Mouse (Mus musculus) stomach, postnatal 0 days (tissue): Measurements from ENCODE around the gene Myo6. TPM values are rescaled to one million over a fixed set of nuclear protein-coding genes. Genes with fewer than 3 reads are reported as not detected.

ENCODE experiments used
- ATAC-seq: fragments of 200-750 bp; cut with Nextera tagmentation; 2 replicates; pipeline ENCODE4 v1.8.0; 2017; ENCODE audit not compliant: low FRiP score, low TSS enrichment
- DNase-seq: peaks from one replicate; pipeline ENCODE4 v3.0.0-alpha.2; 2016; ENCODE audit warnings: low spot score
- H3K27ac ChIP-seq: fragments of 300-500 bp; sonication (generic); replicated peaks from 2 replicates; pipeline ENCODE4 v1.5.1; 2014; ENCODE audit warnings: mild to moderate bottlenecking, control low read depth
- H3K27me3 ChIP-seq: fragments of 300-500 bp; sonication (generic); 2 replicates; pipeline ENCODE4 v1.6.1; 2014; ENCODE audit warnings: low read length; ENCODE audit not compliant: control insufficient read depth, insufficient read depth
- H3K36me3 ChIP-seq: fragments of 300-500 bp; sonication (generic); 2 replicates; pipeline ENCODE4 v1.6.1; 2014; ENCODE audit warnings: low read length, mixed read lengths; ENCODE audit not compliant: control insufficient read depth, insufficient read depth
- H3K4me1 ChIP-seq: fragments of 300-500 bp; sonication (generic); replicated peaks from 2 replicates; pipeline ENCODE4 v1.6.1; 2014; ENCODE audit warnings: antibody characterized with exemption; ENCODE audit not compliant: control insufficient read depth, insufficient read depth
- H3K4me2 ChIP-seq: fragments of 300-500 bp; sonication (generic); replicated peaks from 2 replicates; pipeline ENCODE4 v1.6.1; 2014; ENCODE audit warnings: low read depth, mild to moderate bottlenecking, control low read depth, moderate library complexity
- H3K4me3 ChIP-seq: fragments of 300-500 bp; sonication (generic); 2 replicates; pipeline ENCODE4 v1.5.1; 2014; ENCODE audit warnings: low read depth, low read length, control low read depth
- H3K9ac ChIP-seq: fragments of 300-500 bp; sonication (generic); 2 replicates; pipeline ENCODE4 v1.6.1; 2014; ENCODE audit warnings: mild to moderate bottlenecking, low read length, control low read depth, mixed read lengths
- H3K9me3 ChIP-seq: fragments of 300-500 bp; sonication (generic); 2 replicates; pipeline ENCODE4 v1.6.1; 2016; ENCODE audit warnings: low read length; ENCODE audit not compliant: control insufficient read depth
- CTCF ChIP-seq: IDR thresholded peaks from 2 replicates; pipeline ENCODE4 v1.5.1; 2016; ENCODE audit warnings: antibody characterized with exemption, low read depth, mild to moderate bottlenecking, moderate library complexity
- EP300 ChIP-seq: optimal IDR thresholded peaks from 2 replicates; pipeline ENCODE3; 2016; ENCODE audit warnings: antibody characterized with exemption
- WGBS: fragments of 180-500 bp; shearing (Covaris S2); extraction: QIAGEN DNeasy Blood & Tissue Kit; methylation state at CpG from one replicate; pipeline ENCODE4 v1.1.7; 2014; 5-methylcytosine and 5-hydroxymethylcytosine counted together
- polyA plus RNA-seq: library from polyadenylated mRNA; unstranded; fragments of >200 nt; fragmentation: Nextera tagmentation; extraction: Ambion mirVana; gene quantifications from 2 replicates; pipeline ENCODE4 v1.2.1, GENCODE M21; 2015

Myo6 gene
- polyA plus RNA-seq, 1 experiment from 2014 or later, result 31.8 TPM

- no peaks in the 10 kb centered on the region for H3K36me3 ChIP-seq
Measured at GRCm38 (mm10) chr9:80256561-80256960, 91.7 kb downstream of the Myo6 start.

GRCm38 (mm10) chr9:80258396-80258795 is 93.6 kb downstream of the Myo6 start:
- Histone ChIP-seq H3K27me3 (no peaks in the 10 kb centered on the region), H3K4me1 (no peaks in the 10 kb centered on the region), H3K4me3 (no peak overlapping the region), H3K27ac (no peak overlapping the region), H3K4me2 (no peak overlapping the region), H3K36me3 (no peaks in the 10 kb centered on the region), H3K9me3 (no peaks in the 10 kb centered on the region), H3K9ac (no peak overlapping the region)
- ATAC-seq (peak; percentile 56; the same call in 1 of the 2 replicates), DNase-seq (no peak)
- WGBS, result 35% methylated on average over 6 of the region's 6 CpGs
- peak; percentile 58 for TF ChIP-seq CTCF
- TF ChIP-seq EP300, result no peak

More at GRCm38 (mm10) chr9:80256561-80256960, 91.7 kb downstream of the Myo6 start:
- WGBS, result 91% methylated on average over 2 of the region's 2 CpGs
- Histone ChIP-seq H3K9me3 (no peaks in the 10 kb centered on the region), H3K27me3 (no peaks in the 10 kb centered on the region), H3K4me3 (no peak overlapping the region), H3K4me1 (no peaks in the 10 kb centered on the region), H3K27ac (no peak overlapping the region), H3K9ac (no peak overlapping the region), H3K4me2 (no peak overlapping the region)
- TF ChIP-seq CTCF (no peak), EP300 (no peak)
- no peak for DNase-seq
- ATAC-seq, result no peak

GRCm38 (mm10) chr9:80260905-80261304 is 96.1 kb downstream of the Myo6 start:
- 83% methylated on average over 3 of the region's 3 CpGs for WGBS
- Histone ChIP-seq H3K27me3 (no peaks in the 10 kb centered on the region), H3K9me3 (no peaks in the 10 kb centered on the region), H3K4me2 (no peak overlapping the region), H3K27ac (no peak overlapping the region), H3K36me3 (peaks cover 7% of the 10 kb centered on the region), H3K4me1 (no peaks in the 10 kb centered on the region), H3K4me3 (no peak overlapping the region), H3K9ac (no peak overlapping the region)
- TF ChIP-seq EP300 (no peak), CTCF (no peak)
- ATAC-seq, result no peak
- DNase-seq, result no peak

- WGBS, result 53% methylated on average over 8 of the region's 8 CpGs
- DNase-seq (no peak), ATAC-seq (no peak)
- Histone ChIP-seq H3K9me3 (no peaks in the 10 kb centered on the region), H3K4me3 (no peak overlapping the region), H3K27ac (no peak overlapping the region), H3K36me3 (peaks cover 10% of the 10 kb centered on the region), H3K4me2 (no peak overlapping the region), H3K9ac (no peak overlapping the region), H3K27me3 (no peaks in the 10 kb centered on the region), H3K4me1 (no peaks in the 10 kb centered on the region)
- TF ChIP-seq EP300, result no peak
- no peak for TF ChIP-seq CTCF
Measured at GRCm38 (mm10) chr9:80262367-80263026, 97.7 kb downstream of the Myo6 start.

- H3K27me3 ChIP-seq, result no peaks in the 10 kb centered on the region
- H3K27ac ChIP-seq, result no peak overlapping the region
- H3K36me3 ChIP-seq, result peaks cover 13% of the 10 kb centered on the region
- WGBS, result 85% methylated on average over 7 of the region's 7 CpGs
- no peak for ATAC-seq
- no peak overlapping the region for H3K4me3 ChIP-seq
- no peaks in the 10 kb centered on the region for H3K9me3 ChIP-seq
- no peak overlapping the region for H3K9ac ChIP-seq
- TF ChIP-seq CTCF (no peak), EP300 (no peak)
- H3K4me1 ChIP-seq, result no peaks in the 10 kb centered on the region
- no peak for DNase-seq
- H3K4me2 ChIP-seq, result no peak overlapping the region
Measured at GRCm38 (mm10) chr9:80266086-80266485, 101.3 kb downstream of the Myo6 start.

GRCm38 (mm10) chr9:80266507-80266906 is 101.7 kb downstream of the Myo6 start:
- Histone ChIP-seq H3K4me2 (no peak overlapping the region), H3K4me3 (no peak overlapping the region), H3K36me3 (peaks cover 13% of the 10 kb centered on the region), H3K9me3 (no peaks in the 10 kb centered on the region), H3K27me3 (no peaks in the 10 kb centered on the region), H3K27ac (no peak overlapping the region), H3K4me1 (no peaks in the 10 kb centered on the region), H3K9ac (no peak overlapping the region)
- WGBS, result 85% methylated on average over 7 of the region's 7 CpGs
- ATAC-seq, result no peak
- no peak for DNase-seq
- no peak for TF ChIP-seq EP300
- no peak for TF ChIP-seq CTCF
